Mouse (Mus musculus) kidney, embryonic 15.5 days (tissue): ENCODE data around the gene Acpp. TPM values are rescaled to one million over a fixed set of nuclear protein-coding genes. Genes with fewer than 3 reads are reported as not detected.
A peak's percentile ranks its signal among the peaks of the same experiment; 100 is the strongest.

ENCODE experiments used
- ATAC-seq: fragments of 200-750 bp; cut with Nextera tagmentation; replicated peaks from 2 replicates; pipeline ENCODE4 v1.8.0; 2017; ENCODE audit warnings: moderate TSS enrichment; ENCODE audit not compliant: low FRiP score
- H3K27ac ChIP-seq: fragments of 300-500 bp; sonication (generic); 2 replicates; pipeline ENCODE4 v1.5.1; 2015; ENCODE audit warnings: mild to moderate bottlenecking, inconsistent platforms
- H3K27me3 ChIP-seq: fragments of 300-500 bp; sonication (generic); 2 replicates; pipeline ENCODE4 v1.6.1; 2015; ENCODE audit warnings: inconsistent platforms
- H3K36me3 ChIP-seq: fragments of 300-500 bp; sonication (generic); 2 replicates; pipeline ENCODE4 v1.6.1; 2015; ENCODE audit warnings: inconsistent platforms
- H3K4me1 ChIP-seq: fragments of 300-500 bp; sonication (generic); 2 replicates; pipeline ENCODE4 v1.6.1; 2015; ENCODE audit warnings: inconsistent platforms
- H3K4me2 ChIP-seq: fragments of 300-500 bp; sonication (generic); 2 replicates; pipeline ENCODE4 v1.6.1; 2015; ENCODE audit warnings: moderate library complexity, mild to moderate bottlenecking, inconsistent platforms
- H3K4me3 ChIP-seq: fragments of 300-500 bp; sonication (generic); replicated peaks from 2 replicates; pipeline ENCODE4 v1.5.1; 2015; ENCODE audit warnings: mild to moderate bottlenecking, inconsistent platforms
- H3K9ac ChIP-seq: fragments of 300-500 bp; sonication (generic); 2 replicates; pipeline ENCODE4 v1.6.1; 2015; ENCODE audit warnings: mild to moderate bottlenecking, inconsistent platforms
- H3K9me3 ChIP-seq: fragments of 300-500 bp; sonication (generic); replicated peaks from 2 replicates; pipeline ENCODE4 v1.6.1; 2016; ENCODE audit warnings: inconsistent platforms
- WGBS: fragments of 180-500 bp; shearing (Covaris S2); methylation state at CpG from one replicate; pipeline ENCODE4 v1.1.7; 2015; ENCODE audit warnings: mixed read lengths; 5-methylcytosine and 5-hydroxymethylcytosine counted together
- polyA plus RNA-seq: library from polyadenylated mRNA; unstranded; fragments of >200 nt; fragmentation: Nextera tagmentation; extraction: Ambion mirVana; gene quantifications from 2 replicates; pipeline ENCODE4 v1.2.1, GENCODE M21; 2015

The Acpp gene
- polyA plus RNA-seq, 1 experiment from 2014 or later = 1.7 TPM

DNA sequence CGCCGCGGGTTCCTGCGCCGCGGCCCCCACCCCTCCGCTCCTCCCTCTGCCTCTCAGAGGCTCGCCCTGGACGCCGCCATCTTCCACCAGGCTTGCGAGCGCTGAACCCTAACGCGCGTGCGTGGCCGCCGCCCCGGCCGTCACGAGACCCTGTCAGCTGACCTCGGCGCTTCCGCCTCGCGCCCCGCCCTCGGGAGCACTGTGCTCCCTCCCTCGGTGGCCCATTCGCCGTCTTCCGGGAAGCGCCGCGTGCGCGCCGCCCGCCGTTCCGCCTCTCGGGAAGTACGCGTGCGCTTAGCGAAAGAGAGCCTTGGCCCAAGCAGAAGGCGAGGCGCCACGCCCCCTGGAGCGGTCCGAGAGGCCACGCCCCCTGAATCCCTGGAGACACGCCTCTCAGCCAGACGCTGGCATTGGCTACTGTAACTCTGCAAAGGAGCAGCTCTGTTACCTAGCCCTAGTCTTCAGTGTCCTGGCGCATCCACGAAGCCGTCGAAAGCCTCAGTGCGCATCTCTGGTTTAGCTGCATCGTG is 74.7 kb downstream of the Acpp start, which contains the start of gene Dnajc13:
TSS of gene Dnajc13 (minus strand) at position 108 of the 530 bp plus-strand sequence.
- ATAC-seq = peak; percentile 98
- Histone ChIP-seq H3K9me3 (no peaks in the 10 kb centered on the region), H3K27ac (peak within 1 kb of the TSS; percentile 94), H3K4me2 (peak within 1 kb of the TSS; percentile 82), H3K36me3 (no peaks in the 10 kb centered on the region), H3K4me3 (peak within 1 kb of the TSS; percentile 98), H3K9ac (peak within 1 kb of the TSS; percentile 96), H3K4me1 (peaks cover 25% of the 10 kb centered on the region), H3K27me3 (no peaks in the 10 kb centered on the region)
- WGBS = under 1% methylated on average over 60 of the region's 60 CpGs

DNA sequence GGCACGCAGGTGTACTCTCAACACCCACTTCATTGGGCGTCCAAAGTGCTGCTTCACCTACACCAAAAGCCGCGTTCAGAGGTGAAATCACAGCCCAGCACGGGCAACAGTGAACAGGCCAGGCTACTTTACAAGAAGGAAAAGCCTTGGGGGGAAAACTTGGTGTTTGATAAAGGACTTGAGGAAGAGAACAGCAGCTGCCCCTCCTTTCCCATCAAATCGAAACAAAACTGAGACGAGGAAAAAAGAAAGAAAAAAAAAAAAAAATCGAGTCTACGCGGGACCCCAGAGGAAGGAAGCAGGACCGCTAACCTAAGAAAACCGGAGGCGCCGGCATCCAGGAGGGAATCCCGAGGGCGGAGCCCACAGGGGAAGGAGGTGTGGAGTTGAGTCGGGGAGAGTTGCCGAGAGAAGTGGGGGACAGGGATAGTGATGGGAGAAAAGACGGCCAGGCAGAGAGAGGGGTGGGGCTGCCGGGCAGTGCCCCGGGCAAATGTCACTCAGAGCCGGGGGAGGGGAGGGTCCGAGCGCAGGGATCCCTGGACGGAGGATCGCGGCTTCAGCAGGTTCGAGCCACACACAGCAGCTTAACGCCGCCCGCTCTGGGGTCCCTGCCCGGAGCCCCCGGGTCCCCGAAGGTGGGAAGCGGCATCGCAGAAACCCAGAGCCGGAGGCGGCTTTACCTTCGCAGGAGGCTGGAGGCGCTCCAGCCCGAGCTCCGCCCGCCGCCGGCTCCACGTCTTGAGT is 75.4 kb downstream of the Acpp start:
- ATAC-seq = peak; percentile 79
- Histone ChIP-seq H3K9me3 (no peaks in the 10 kb centered on the region), H3K9ac (peak overlapping the region; percentile 96), H3K4me2 (peak overlapping the region; percentile 82), H3K4me1 (peaks cover 25% of the 10 kb centered on the region), H3K27me3 (no peaks in the 10 kb centered on the region), H3K36me3 (no peaks in the 10 kb centered on the region), H3K4me3 (peak overlapping the region; percentile 98), H3K27ac (peak overlapping the region; percentile 94)
- under 1% methylated on average over 46 of the region's 46 CpGs for WGBS

DNA sequence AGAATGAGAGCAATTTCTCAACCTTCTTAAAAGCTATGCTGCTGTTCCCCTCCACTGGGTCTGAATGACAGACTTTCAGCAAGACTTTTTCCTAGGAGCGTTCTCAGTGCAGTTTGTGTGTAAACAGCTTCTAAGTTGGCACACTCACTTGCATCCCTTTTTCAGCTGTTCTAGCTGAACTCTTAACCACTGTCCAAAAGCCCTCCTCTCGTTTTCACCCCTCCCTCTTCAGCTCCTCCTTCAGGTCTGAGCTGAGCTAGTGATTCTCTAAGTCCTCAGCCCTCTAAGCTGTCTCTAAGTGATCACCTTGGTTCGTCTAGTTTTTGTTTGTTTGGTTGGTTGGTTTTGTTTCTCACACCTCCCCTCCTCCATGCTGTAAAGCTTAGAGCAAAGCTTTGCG is 77.2 kb downstream of the Acpp start:
- Histone ChIP-seq H3K27me3 (no peaks in the 10 kb centered on the region), H3K27ac (0 out of 2 replicates have a peak overlapping the region, but pooled peaks have one; percentile 23), H3K36me3 (no peaks in the 10 kb centered on the region), H3K9me3 (no peaks in the 10 kb centered on the region), H3K4me2 (peak overlapping the region; percentile 82), H3K9ac (no peak overlapping the region), H3K4me3 (no peak overlapping the region), H3K4me1 (peaks cover 25% of the 10 kb centered on the region)
- 25% methylated on average over 4 of the region's 4 CpGs for WGBS
- ATAC-seq = no peak

DNA sequence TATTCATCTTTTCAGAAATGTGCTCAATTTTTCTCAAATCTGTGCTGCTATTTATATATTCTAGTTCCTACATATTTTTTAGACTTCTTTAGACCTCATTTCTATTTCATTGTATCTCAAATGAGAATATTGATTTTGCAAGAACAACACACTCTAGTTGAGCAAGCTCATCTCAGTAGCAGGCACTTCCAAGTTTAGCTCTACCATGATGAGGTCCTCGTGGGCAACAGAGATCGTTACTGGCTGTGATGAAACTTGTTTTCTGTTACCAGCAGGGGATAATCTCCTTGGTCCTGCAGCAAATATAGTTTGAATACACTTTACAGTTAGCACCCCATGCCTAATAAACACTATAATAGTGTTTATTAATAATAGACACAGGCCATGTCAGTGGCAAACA is 81.5 kb downstream of the Acpp start:
- Histone ChIP-seq H3K9ac (no peak overlapping the region), H3K4me3 (no peak overlapping the region), H3K36me3 (no peaks in the 10 kb centered on the region), H3K27me3 (no peaks in the 10 kb centered on the region), H3K4me1 (peaks cover 17% of the 10 kb centered on the region), H3K4me2 (no peak overlapping the region), H3K9me3 (no peaks in the 10 kb centered on the region), H3K27ac (no peak overlapping the region)
- 88% methylated on average over 2 of the region's 2 CpGs for WGBS
- ATAC-seq = no peak

DNA sequence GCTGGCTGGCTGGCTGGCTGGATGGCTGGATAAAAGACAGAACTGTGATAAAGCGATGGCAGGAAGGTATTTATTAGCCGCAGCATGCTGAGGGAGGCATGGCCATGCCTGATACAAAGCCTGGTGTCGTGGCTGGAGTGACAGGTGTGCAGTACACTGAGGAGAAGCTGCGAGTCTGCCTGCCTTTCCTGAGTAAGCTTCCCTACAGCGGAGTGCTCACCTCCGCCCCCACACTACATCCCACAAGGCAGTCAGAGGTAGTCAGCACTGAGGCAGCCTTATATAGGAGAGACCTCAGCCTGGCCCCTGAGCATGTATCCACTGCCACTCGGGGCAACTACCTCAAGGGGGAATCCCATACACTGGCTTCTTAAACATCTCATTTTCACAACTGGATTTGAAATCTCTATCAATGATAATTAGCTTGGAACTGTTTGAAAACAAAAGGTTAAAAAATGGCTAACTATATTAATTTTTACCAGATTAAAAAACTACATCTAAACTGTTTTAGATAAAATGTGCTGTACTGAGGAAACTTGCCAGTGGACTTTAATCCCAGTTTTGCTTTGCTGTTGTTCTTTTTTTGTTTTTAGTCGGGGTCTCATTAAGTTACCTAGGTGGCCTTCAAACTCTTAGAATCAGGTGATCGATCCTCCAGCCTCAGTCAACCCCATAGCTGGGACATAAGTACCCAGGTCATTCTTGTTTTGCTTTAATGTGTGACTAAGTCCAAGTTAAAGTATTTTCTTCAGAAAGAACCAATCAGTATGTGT is 83.0 kb downstream of the Acpp start:
- Histone ChIP-seq H3K27me3 (no peaks in the 10 kb centered on the region), H3K4me2 (no peak overlapping the region), H3K4me1 (peaks cover 8% of the 10 kb centered on the region; the same call in 1 of the 2 replicates), H3K36me3 (no peaks in the 10 kb centered on the region), H3K9me3 (no peaks in the 10 kb centered on the region), H3K27ac (peak overlapping the region; percentile 37; the same call in 1 of the 2 replicates), H3K9ac (no peak overlapping the region), H3K4me3 (no peak overlapping the region)
- 60% methylated on average over 9 of the region's 9 CpGs for whole genome bisulfite sequencing
- peak; percentile 65; the same call in 1 of the 2 replicates for ATAC-seq

DNA sequence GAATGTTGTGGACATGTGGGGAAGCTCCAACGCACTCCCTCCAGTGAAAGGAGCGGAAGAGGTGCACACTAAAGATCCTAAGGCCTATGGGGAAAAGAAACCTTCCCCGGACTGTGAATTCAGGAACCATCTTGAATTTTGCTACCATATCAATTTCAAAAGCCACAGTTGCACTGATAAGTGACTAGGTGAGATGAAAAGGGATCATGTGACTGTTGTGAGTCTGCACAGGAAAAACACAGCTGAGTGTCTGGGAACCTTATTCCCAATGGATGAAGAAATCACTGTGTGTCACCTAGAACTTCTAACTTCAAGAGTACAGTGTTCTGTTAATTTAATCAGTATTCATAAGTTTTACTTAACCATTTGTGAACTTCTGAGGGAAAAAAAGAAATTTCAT is 84.9 kb downstream of the Acpp start:
- Histone ChIP-seq H3K4me3 (no peak overlapping the region), H3K9ac (no peak overlapping the region), H3K36me3 (no peaks in the 10 kb centered on the region), H3K4me2 (no peak overlapping the region), H3K4me1 (peaks cover 16% of the 10 kb centered on the region; the same call in 1 of the 2 replicates), H3K27ac (no peak overlapping the region), H3K27me3 (no peaks in the 10 kb centered on the region), H3K9me3 (no peaks in the 10 kb centered on the region)
- 87% methylated on average over 3 of the region's 3 CpGs for WGBS
- ATAC-seq = no peak

DNA sequence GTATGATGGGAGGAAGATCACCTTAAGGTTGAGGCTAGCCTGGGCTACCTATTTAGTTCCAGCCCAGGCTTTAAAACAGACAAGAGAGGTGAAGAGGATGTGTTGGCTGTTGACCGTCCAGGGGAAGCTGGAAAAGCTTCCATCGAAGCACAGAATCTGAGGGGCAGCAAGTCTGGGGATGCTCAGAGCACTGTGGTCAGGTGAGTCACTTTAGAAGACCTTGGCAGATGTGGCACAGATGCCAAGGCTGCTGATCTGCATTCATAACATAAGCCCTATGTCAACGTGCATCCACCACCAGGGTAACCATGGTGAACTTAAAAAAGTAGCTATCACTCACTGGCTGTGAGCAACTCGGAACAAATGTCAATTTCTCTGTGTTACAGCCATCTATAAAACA is 85.9 kb downstream of the Acpp start:
- no peak overlapping the region for H3K4me3 ChIP-seq

DNA sequence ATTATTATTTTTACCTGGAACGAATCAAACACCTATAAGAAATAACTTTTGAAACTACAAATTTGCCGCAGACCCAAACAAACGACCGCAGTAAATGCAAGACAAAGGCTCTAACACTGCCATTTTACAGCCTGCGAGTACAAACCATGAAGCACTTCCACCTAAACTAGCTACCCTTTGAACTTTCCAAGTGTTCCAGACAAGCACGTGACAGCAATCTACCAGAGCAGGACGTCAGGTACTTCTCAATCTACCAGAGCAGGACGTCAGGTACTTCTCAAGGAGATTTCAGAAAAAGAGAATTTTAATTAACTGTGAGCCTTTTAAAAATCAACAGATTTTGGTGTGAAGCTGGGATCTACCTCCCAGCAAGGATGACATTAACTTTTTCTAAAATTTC is 86.4 kb downstream of the Acpp start:
- ATAC-seq = no peak
- H3K4me3 ChIP-seq = no peak overlapping the region
- peaks cover 16% of the 10 kb centered on the region; the same call in 1 of the 2 replicates for H3K4me1 ChIP-seq
- H3K36me3 ChIP-seq = peaks cover 2% of the 10 kb centered on the region; the same call in 1 of the 2 replicates
- H3K9me3 ChIP-seq = no peaks in the 10 kb centered on the region
- no peak overlapping the region for H3K4me2 ChIP-seq
- no peak overlapping the region for H3K27ac ChIP-seq
- H3K27me3 ChIP-seq = no peaks in the 10 kb centered on the region
- 47% methylated on average over 8 of the region's 8 CpGs for WGBS
- no peak overlapping the region for H3K9ac ChIP-seq

More for the DNA sequence above, 85.9 kb downstream of the Acpp start:
- no peak for ATAC-seq
- no peaks in the 10 kb centered on the region for H3K36me3 ChIP-seq
- no peak overlapping the region for H3K4me2 ChIP-seq
- H3K9ac ChIP-seq = no peak overlapping the region
- 83% methylated on average over 4 of the region's 4 CpGs for WGBS
- H3K4me1 ChIP-seq = peaks cover 16% of the 10 kb centered on the region; the same call in 1 of the 2 replicates
- H3K9me3 ChIP-seq = no peaks in the 10 kb centered on the region
- no peaks in the 10 kb centered on the region for H3K27me3 ChIP-seq
- H3K27ac ChIP-seq = no peak overlapping the region

DNA sequence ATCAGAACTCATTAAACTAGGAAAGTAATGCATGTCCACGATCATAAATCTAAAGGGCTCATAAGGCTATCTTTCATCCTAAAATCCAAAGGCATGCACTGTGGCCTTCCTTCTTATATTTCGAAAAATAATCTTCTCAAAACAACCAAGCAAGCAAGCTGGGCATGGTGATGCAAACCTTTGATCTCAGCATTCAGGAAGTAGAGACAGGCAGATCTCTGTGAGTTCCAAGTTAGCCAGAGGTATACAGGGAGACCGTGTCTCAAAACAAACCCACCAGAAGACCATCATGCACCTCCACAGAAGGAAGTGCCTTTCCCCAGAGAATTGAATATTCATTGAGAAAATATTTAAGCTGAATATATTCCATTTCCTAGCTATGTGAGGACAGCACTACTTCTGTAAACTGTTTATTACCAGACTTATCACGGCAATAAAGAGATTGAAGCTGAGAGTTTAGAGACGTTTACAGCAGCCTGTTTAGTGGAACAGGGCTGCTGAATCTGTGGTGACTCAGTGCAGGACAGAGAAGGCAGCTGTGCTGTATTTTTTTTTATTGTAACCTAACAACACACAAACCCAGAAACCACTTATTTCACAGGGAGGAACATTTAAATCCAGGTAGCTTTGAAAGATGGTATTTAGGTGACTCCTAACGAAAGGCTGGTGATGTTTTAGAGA is 90.1 kb downstream of the Acpp start:
- no peak for ATAC-seq
- Histone ChIP-seq H3K36me3 (peaks cover 27% of the 10 kb centered on the region), H3K27me3 (no peaks in the 10 kb centered on the region), H3K9me3 (no peaks in the 10 kb centered on the region), H3K27ac (no peak overlapping the region), H3K4me1 (peaks cover 11% of the 10 kb centered on the region; the same call in 1 of the 2 replicates), H3K9ac (no peak overlapping the region), H3K4me3 (no peak overlapping the region), H3K4me2 (no peak overlapping the region)
- WGBS = 48% methylated on average over 6 of the region's 6 CpGs

DNA sequence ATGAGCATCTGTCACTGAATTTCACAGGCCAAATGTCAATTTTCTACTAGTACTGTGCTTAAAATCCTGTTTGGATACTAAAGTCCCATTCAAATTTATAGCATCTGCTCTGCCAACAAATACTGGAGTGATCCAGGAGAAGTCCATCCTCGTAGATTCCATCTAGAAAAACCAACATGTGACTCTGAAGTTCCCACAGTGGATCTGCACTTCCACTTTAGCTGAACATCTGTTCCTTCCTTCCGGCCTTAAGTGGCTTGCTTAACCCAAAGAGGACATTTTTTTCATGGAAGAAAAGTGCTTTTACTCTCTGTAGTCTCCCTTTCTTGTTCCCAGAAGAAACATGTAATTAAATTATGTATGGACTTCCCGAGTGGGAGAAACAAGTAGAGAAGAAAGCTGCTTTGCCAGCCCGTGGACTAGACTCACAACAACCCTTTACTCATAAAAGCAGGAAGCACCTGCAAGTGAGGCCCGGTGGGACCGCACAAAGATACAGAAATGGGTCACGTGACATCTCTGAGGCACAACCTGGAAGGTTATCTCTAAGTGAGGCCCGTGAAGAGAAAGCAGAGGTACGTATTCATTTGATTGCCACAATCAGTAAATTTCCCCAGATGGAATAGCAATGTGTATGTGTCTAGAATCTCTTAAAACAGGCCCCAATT is 93.6 kb downstream of the Acpp start:
- Histone ChIP-seq H3K4me2 (no peak overlapping the region), H3K27ac (no peak overlapping the region), H3K27me3 (no peaks in the 10 kb centered on the region), H3K4me3 (no peak overlapping the region), H3K4me1 (peaks cover 11% of the 10 kb centered on the region; the same call in 1 of the 2 replicates), H3K9ac (no peak overlapping the region), H3K9me3 (no peaks in the 10 kb centered on the region), H3K36me3 (peaks cover 38% of the 10 kb centered on the region)
- WGBS = 89% methylated on average over 9 of the region's 9 CpGs
- ATAC-seq = no peak

DNA sequence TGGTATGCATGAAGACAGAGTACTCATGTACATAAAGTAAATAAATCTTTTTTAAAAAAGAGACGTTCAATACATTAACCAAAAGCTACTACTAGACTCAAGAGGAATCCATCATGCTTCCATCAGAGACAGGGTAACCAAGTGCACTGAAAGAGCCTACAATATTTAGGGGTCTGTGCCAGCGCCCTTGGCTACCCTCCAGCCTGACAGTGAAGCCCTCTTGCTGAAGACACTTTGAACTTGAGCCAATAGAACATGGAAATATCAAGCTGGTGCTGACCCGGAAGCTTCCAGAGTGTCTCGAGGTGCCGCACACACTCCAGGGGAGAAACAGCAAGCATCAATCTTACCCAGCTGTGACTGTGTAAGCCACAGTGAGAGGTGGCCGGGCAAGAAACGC is 97.4 kb downstream of the Acpp start:
- no peak overlapping the region for H3K4me2 ChIP-seq
- H3K4me1 ChIP-seq = no peaks in the 10 kb centered on the region
- no peaks in the 10 kb centered on the region for H3K27me3 ChIP-seq
- no peak for ATAC-seq
- H3K27ac ChIP-seq = no peak overlapping the region
- WGBS = 80% methylated on average over 7 of the region's 7 CpGs
- peaks cover 62% of the 10 kb centered on the region for H3K36me3 ChIP-seq
- no peak overlapping the region for H3K4me3 ChIP-seq
- H3K9ac ChIP-seq = no peak overlapping the region
- H3K9me3 ChIP-seq = no peaks in the 10 kb centered on the region
